Mouse (Mus musculus) stomach, embryonic 16.5 days (tissue): Measurements from ENCODE around the gene C1s2. TPM values are rescaled to one million over a fixed set of nuclear protein-coding genes. Genes with fewer than 3 reads are reported as not detected.
"Not testable (repeated sequence)": the region's sequence is repeated elsewhere in the genome, so short reads cannot be mapped to it uniquely, and the experiment has no call there.

Experiments
- ATAC-seq: fragments of 200-750 bp; cut with Nextera tagmentation; 2 replicates; pipeline ENCODE4 v1.8.0; 2017; ENCODE audit warnings: moderate number of reproducible peaks, moderate TSS enrichment; ENCODE audit not compliant: insufficient read depth, low FRiP score
- H3K27ac ChIP-seq: fragments of 300-500 bp; sonication (generic); 2 replicates; pipeline ENCODE4 v1.5.1; 2014; ENCODE audit warnings: low read length
- H3K27me3 ChIP-seq: fragments of 300-500 bp; sonication (generic); 2 replicates; pipeline ENCODE4 v1.6.1; 2014; ENCODE audit warnings: low read length, control low read depth, mixed read lengths; ENCODE audit not compliant: control insufficient read depth, insufficient read depth
- H3K36me3 ChIP-seq: fragments of 300-500 bp; sonication (generic); 2 replicates; pipeline ENCODE4 v1.6.1; 2014; ENCODE audit warnings: low read length; ENCODE audit not compliant: control insufficient read depth, insufficient read depth
- H3K4me1 ChIP-seq: fragments of 300-500 bp; sonication (generic); 2 replicates; pipeline ENCODE4 v1.6.1; 2014; ENCODE audit warnings: low read length, control low read depth, mixed read lengths; ENCODE audit not compliant: control insufficient read depth, insufficient read depth
- H3K4me2 ChIP-seq: fragments of 300-500 bp; sonication (generic); 2 replicates; pipeline ENCODE4 v1.6.1; 2014; ENCODE audit warnings: low read depth, low read length, mixed read lengths
- H3K4me3 ChIP-seq: fragments of 300-500 bp; sonication (generic); replicated peaks from 2 replicates; pipeline ENCODE4 v1.5.1; 2014; ENCODE audit warnings: mild to moderate bottlenecking, low read length
- H3K9ac ChIP-seq: fragments of 300-500 bp; sonication (generic); 2 replicates; pipeline ENCODE4 v1.6.1; 2014; ENCODE audit warnings: low read length
- H3K9me3 ChIP-seq: fragments of 300-500 bp; sonication (generic); replicated peaks from 2 replicates; pipeline ENCODE4 v1.6.1; 2016; ENCODE audit warnings: low read length, control low read depth; ENCODE audit not compliant: control insufficient read depth
- WGBS: fragments of 180-500 bp; shearing (Covaris S2); extraction: QIAGEN DNeasy Blood & Tissue Kit; methylation state at CpG from one replicate; pipeline ENCODE4 v1.1.7; 2014; 5-methylcytosine and 5-hydroxymethylcytosine counted together
- polyA plus RNA-seq: library from polyadenylated mRNA; unstranded; fragments of >200 nt; fragmentation: Nextera tagmentation; extraction: Ambion mirVana; gene quantifications from 2 replicates; pipeline ENCODE4 v1.2.1, GENCODE M21; 2015

The C1s2 gene
- polyA plus RNA-seq, 1 experiment from 2014 or later = not detected

DNA sequence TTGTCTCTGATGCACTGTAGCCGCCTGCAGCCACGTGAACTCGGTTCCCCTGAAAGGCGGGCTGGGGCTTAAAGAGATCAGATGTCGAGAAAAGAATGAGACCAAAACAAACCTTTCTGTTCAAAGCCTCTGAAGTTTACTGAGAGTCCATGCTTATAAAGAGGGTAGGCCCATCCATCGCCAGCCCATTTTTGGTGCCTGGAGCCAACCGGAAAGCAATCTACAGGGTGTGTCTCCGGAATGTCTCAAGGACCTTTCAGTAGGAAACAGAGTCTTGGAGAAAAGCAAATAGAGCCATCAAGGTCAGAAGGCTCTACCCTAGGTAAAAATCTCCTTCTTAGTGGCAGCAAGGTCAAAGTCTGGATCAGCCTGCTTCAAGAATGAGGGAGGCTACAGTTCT lies 42.8 kb downstream of the C1s2 start:
- ATAC-seq = no peak
- Histone ChIP-seq H3K4me3 (no peak overlapping the region), H3K9me3 (no peaks in the 10 kb centered on the region), H3K27me3 (no peaks in the 10 kb centered on the region), H3K27ac (no peak overlapping the region), H3K4me2 (no peak overlapping the region), H3K36me3 (no peaks in the 10 kb centered on the region), H3K4me1 (no peaks in the 10 kb centered on the region), H3K9ac (no peak overlapping the region)
- 72% methylated on average over 8 of the region's 8 CpGs for WGBS

DNA sequence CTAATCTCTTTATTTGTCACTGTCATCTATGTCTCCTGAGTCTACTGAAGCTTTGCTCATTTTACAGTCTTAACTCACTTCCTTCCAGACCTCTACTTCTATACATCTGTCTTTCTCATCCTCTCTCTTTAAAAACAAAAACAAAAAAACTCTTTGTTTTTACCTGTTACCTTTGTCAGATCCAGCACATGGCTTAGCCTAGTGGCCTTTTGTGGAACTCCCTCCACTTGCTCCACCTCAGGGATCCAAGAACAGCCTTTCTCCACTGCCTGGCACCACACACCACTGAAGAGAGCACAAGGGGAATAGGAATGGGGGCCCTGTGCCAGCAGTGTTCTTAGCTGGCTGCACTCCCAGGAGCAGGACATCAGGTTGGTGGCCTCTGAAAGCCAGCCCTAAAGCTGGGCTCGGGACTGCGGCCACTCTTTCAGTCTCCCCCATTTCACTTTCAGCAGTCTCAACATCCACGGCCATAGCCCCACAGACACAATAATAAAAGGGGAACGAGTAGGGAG lies 43.6 kb downstream of the C1s2 start:
- ATAC-seq = no peak
- Histone ChIP-seq H3K4me1 (no peaks in the 10 kb centered on the region), H3K36me3 (no peaks in the 10 kb centered on the region), H3K27ac (no peak overlapping the region), H3K4me3 (no peak overlapping the region), H3K27me3 (no peaks in the 10 kb centered on the region), H3K4me2 (no peak overlapping the region), H3K9ac (no peak overlapping the region), H3K9me3 (no peaks in the 10 kb centered on the region)
- WGBS = 69% methylated on average over 4 of the region's 4 CpGs

DNA sequence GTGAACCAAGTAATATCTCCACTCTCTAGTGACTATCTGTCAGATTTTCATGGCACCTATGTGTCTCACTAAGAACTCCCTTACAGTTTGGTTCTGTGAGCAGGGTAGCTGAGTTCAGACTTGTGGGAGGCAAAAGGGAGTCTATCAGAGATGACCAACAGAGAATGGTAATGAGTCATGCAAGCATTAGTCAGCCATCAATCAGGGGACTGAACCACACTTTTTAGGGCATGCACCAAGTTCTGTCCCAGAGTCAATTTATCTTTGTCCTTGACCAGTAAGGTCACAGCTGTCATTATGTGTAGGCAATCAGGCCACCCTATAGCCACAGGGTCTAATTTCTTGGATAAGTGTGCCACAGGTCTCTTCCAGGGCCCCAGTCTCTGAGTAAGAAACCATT lies 47.1 kb downstream of the C1s2 start:
- no peak overlapping the region for H3K9ac ChIP-seq
- no peaks in the 10 kb centered on the region for H3K27me3 ChIP-seq
- H3K9me3 ChIP-seq = no peaks in the 10 kb centered on the region
- H3K27ac ChIP-seq = no peak overlapping the region
- H3K36me3 ChIP-seq = no peaks in the 10 kb centered on the region
- no peak overlapping the region for H3K4me3 ChIP-seq
- H3K4me1 ChIP-seq = no peaks in the 10 kb centered on the region
- ATAC-seq = no peak
- H3K4me2 ChIP-seq = no peak overlapping the region

DNA sequence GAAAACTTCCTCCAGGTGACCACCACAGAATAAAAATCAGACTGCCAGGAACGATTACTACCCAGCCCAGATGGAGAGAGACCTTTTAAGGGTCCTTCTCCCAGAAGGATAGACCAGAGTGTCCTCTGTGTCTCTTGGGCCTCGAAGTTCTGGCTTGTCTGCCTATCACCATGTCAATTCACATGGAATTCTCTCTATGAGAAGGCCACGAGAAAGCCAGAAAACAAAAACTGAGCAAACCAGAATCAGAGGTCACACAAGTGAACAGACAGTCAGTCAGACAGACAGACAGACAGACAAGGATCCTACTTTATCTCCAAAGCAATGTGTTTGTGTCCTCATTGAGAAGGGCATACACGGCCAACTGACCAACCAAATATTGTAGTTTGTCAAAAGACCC lies 49.6 kb downstream of the C1s2 start:
- no peak for ATAC-seq
- no peaks in the 10 kb centered on the region for H3K27me3 ChIP-seq
- 67% methylated on average over 4 of the region's 4 CpGs for WGBS
- H3K9ac ChIP-seq = no peak overlapping the region
- no peaks in the 10 kb centered on the region for H3K36me3 ChIP-seq
- H3K4me1 ChIP-seq = no peaks in the 10 kb centered on the region
- H3K4me2 ChIP-seq = no peak overlapping the region
- no peak overlapping the region for H3K27ac ChIP-seq
- no peak overlapping the region for H3K4me3 ChIP-seq
- no peaks in the 10 kb centered on the region for H3K9me3 ChIP-seq

DNA sequence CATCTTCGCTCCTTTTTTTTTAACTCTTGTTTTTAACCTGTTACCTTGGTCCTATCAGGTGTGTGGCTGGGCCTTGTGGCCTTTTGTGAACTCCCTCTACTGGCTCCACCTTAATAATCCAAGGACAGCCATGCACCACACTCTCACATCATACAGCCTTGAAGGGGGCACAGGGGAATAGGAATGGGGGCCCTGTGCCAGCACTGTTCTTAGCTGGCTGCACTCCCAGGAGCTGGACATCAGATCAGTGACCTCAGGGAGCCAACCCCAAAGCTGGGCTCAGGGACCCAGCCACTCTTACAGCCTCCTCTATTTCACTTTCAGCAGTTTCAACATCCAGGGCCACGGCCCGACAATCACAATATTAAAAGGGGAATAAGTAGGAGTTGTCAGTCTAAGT lies 50.1 kb downstream of the C1s2 start:
- WGBS = 75% methylated on average over 3 of the region's 3 CpGs
- no peak overlapping the region for H3K4me3 ChIP-seq
- H3K4me1 ChIP-seq = no peaks in the 10 kb centered on the region
- no peak for ATAC-seq
- H3K4me2 ChIP-seq = no peak overlapping the region
- no peaks in the 10 kb centered on the region for H3K36me3 ChIP-seq
- H3K27me3 ChIP-seq = no peaks in the 10 kb centered on the region
- no peaks in the 10 kb centered on the region for H3K9me3 ChIP-seq
- H3K27ac ChIP-seq = no peak overlapping the region
- no peak overlapping the region for H3K9ac ChIP-seq

DNA sequence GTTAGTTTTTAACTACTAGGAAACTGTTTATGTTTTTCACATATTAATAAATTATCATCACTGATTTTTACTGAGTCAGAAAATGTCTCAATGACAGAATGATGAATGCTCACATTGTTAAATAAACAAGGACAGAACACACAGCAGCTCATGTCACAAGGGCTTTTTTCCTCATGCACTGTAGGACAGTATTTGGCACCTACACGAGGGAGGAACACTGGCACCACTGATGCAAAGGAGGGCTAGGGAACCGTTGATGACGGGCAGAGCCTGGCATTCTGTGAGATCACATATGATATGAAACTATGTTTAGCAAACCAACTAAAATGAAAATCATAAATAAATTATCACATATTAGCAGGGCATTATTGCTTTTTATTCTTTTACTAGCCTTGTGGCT lies 51.0 kb downstream of the C1s2 start:
- 57% methylated on average over 3 of the region's 3 CpGs for WGBS
- no peak for ATAC-seq
- no peak overlapping the region for H3K9ac ChIP-seq
- no peaks in the 10 kb centered on the region for H3K36me3 ChIP-seq
- no peaks in the 10 kb centered on the region for H3K4me1 ChIP-seq
- no peak overlapping the region for H3K4me3 ChIP-seq
- no peak overlapping the region for H3K27ac ChIP-seq
- no peaks in the 10 kb centered on the region for H3K9me3 ChIP-seq
- no peaks in the 10 kb centered on the region for H3K27me3 ChIP-seq
- no peak overlapping the region for H3K4me2 ChIP-seq

DNA sequence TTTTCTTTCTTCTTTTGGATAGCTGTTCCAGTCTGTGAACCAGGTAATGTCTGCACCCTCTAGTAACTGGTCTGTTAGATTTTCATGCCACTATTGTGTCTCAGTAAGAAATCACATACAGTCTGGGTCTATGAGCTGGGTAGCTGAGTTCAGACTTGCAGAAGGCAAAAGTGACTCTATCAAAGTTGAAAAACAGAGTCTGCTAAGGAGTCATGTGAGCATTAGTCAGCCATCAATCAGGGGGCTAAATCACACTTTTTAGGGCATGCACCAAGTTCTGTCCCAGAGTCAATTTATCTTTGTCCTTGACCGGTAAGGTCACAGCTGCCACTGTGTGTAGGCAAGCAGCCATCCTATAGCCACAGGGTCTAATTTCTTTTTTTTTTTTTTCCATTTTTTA lies 53.7 kb downstream of the C1s2 start:
- Histone ChIP-seq H3K4me3 (no peak overlapping the region), H3K4me1 (no peaks in the 10 kb centered on the region), H3K9me3 (no peaks in the 10 kb centered on the region), H3K9ac (no peak overlapping the region), H3K27me3 (no peaks in the 10 kb centered on the region), H3K4me2 (no peak overlapping the region), H3K36me3 (no peaks in the 10 kb centered on the region), H3K27ac (no peak overlapping the region)
- no peak for ATAC-seq
- WGBS = 89% methylated on average over 1 of the region's 1 CpGs

DNA sequence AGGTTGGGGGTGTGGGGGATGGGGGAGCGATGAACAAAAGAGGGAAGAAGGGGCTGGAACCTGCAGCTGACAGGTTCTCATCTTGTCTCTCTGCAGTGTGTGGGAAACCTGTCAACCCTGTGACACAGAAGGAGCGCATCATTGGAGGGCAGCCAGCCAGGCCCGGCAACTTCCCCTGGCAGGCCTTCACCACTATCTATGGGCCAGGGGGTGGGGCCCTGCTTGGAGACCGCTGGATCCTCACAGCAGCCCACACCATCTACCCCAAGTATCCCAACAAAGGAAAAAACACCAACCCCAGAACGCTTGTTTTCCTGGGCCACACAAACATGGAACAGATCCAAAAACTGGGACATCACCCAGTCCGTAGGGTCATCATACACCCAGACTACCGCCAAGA lies 55.7 kb downstream of the C1s2 start:
- not testable (repeated sequence) for H3K4me2 ChIP-seq, H3K27ac ChIP-seq, H3K27me3 ChIP-seq, H3K9me3 ChIP-seq, H3K9ac ChIP-seq, H3K4me1 ChIP-seq, H3K4me3 ChIP-seq, H3K36me3 ChIP-seq, ATAC-seq
- WGBS = 77% methylated on average over 7 of the region's 7 CpGs

DNA sequence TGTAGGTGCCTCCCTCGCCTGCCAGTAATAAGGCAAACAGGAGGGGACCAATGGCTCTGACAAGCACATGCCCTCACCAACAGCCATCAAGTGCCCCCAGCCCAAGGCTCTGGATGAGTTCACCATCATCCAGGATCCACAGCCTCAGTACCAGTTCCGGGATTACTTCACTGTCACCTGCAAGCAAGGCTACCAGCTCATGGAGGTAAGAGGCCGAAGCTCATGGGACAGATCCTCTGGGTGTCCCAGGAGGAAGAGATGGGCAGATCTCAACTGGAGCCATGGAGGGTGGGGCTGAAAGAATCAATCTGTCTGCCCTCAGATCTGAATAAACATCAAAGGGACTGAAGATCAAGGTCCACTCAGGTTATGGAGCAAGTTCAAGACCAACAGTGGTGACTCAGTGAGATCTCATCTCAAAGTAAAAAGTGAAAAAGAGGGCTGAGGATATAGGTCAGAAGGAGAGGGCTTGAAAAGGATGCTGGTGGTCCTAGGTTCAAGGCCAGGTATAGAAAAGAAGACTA lies 60.7 kb downstream of the C1s2 start:
- not testable (repeated sequence) for H3K36me3 ChIP-seq, H3K4me3 ChIP-seq, H3K4me1 ChIP-seq, H3K4me2 ChIP-seq, H3K9ac ChIP-seq, H3K27me3 ChIP-seq, H3K9me3 ChIP-seq, ATAC-seq, H3K27ac ChIP-seq
- WGBS = 92% methylated on average over 3 of the region's 3 CpGs
